Mouse (Mus musculus): ENCODE data around the gene Pak1. TPM values are rescaled to one million over a fixed set of nuclear protein-coding genes. Genes with fewer than 3 reads are reported as not detected.

Gene Pak1
- polyA plus RNA-seq, 1 experiment from 2014 or later = 31.8 TPM

DNA sequence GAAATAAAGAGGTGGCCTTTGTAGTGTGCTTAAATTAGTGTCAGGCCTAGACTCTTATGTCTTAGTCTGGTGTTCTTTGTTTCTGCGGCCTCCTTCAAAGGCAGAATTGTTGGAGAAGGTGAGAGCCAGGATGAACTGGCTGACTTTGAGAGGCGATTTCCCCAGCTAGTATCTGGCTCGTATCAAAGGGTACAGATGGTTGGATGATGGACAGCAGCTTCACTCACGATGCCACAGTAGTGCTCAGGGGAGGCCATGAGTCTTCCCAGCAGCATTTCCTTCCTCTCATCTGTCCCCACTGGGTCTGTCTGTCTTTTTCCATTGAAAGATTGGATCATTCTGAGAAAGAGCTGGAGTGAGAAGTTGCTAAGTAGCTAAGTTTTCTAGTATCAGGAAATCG is 79.5 kb downstream of the Pak1 start:
- H3K9ac ChIP-seq = no peak overlapping the region
- no peak overlapping the region for H3K4me3 ChIP-seq
- H3K27me3 ChIP-seq = no peaks in the 10 kb centered on the region
- H3K27ac ChIP-seq = peak overlapping the region; percentile 16; the same call in 1 of the 2 replicates
- no peak overlapping the region for H3K4me2 ChIP-seq
- no peaks in the 10 kb centered on the region for H3K4me1 ChIP-seq
- H3K9me3 ChIP-seq = no peaks in the 10 kb centered on the region
- no peaks in the 10 kb centered on the region for H3K36me3 ChIP-seq
- WGBS = 73% methylated on average over 5 of the region's 5 CpGs
- ATAC-seq (ENCODE audit: insufficient number of reproducible peaks, insufficient read depth, low FRiP score, low TSS enrichment, low read depth) = no peak

DNA sequence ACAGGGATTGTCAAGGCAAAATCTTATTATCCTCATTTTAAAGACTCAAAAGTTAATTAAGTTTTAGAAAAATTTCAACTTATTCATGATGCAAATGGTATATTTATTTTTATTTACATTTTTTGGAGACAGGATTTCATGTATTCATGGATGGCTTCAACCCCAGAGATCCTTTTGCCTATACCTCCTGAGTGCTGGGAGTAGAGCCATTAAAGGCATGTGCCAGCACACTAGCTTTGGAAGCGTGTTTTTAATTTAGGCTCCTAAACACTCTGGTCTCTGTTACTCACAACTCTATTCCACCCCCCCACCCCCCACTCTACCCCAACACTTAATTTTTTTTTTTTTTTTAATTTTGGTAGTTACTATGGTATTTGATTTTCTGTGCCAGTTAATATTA is 80.4 kb downstream of the Pak1 start:
- ATAC-seq (ENCODE audit: insufficient number of reproducible peaks, insufficient read depth, low FRiP score, low TSS enrichment, low read depth) = no peak
- H3K36me3 ChIP-seq = no peaks in the 10 kb centered on the region
- H3K27me3 ChIP-seq = no peaks in the 10 kb centered on the region
- H3K9ac ChIP-seq = no peak overlapping the region
- no peak overlapping the region for H3K27ac ChIP-seq
- no peaks in the 10 kb centered on the region for H3K9me3 ChIP-seq
- WGBS = 78% methylated on average over 1 of the region's 1 CpGs
- H3K4me3 ChIP-seq = no peak overlapping the region
- no peak overlapping the region for H3K4me2 ChIP-seq
- H3K4me1 ChIP-seq = no peaks in the 10 kb centered on the region

- H3K27me3 ChIP-seq = no peaks in the 10 kb centered on the region
- H3K4me1 ChIP-seq = no peaks in the 10 kb centered on the region
- no peaks in the 10 kb centered on the region for H3K36me3 ChIP-seq
- H3K27ac ChIP-seq = no peak overlapping the region
- WGBS = 93% methylated on average over 4 of the region's 4 CpGs
- no peak overlapping the region for H3K9ac ChIP-seq
- no peak overlapping the region for H3K4me3 ChIP-seq
- H3K4me2 ChIP-seq = no peak overlapping the region
- no peak for ATAC-seq (ENCODE audit: insufficient number of reproducible peaks, insufficient read depth, low FRiP score, low TSS enrichment, low read depth)
- H3K9me3 ChIP-seq = no peaks in the 10 kb centered on the region
These were observed 84.1 kb downstream of the Pak1 start for GRCm38 (mm10) chr7:97872396-97872795.

DNA sequence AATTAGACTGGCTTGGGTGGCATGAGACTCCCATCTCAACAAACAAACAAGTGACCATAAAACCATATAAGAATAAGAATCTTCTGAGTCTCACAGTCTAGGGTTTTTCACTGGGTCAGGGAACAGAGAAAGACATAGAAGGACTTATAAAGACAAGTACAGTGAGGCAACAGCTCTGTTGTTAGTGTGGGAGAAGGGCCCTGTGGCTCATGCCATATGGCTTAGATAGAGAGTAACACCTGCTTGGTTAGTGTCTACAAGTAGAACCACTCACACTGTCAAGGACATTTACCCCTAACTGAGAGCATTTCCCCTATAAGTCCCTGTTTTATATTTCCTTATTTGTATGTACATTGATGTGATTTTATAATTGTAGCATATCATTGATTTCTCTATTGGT is 85.0 kb downstream of the Pak1 start:
- no peak for ATAC-seq (ENCODE audit: insufficient number of reproducible peaks, insufficient read depth, low FRiP score, low TSS enrichment, low read depth)
- H3K9ac ChIP-seq = no peak overlapping the region
- no peaks in the 10 kb centered on the region for H3K4me1 ChIP-seq
- no peaks in the 10 kb centered on the region for H3K36me3 ChIP-seq
- no peak overlapping the region for H3K4me3 ChIP-seq
- no peak overlapping the region for H3K4me2 ChIP-seq
- no peaks in the 10 kb centered on the region for H3K9me3 ChIP-seq
- H3K27me3 ChIP-seq = no peaks in the 10 kb centered on the region
- no peak overlapping the region for H3K27ac ChIP-seq

DNA sequence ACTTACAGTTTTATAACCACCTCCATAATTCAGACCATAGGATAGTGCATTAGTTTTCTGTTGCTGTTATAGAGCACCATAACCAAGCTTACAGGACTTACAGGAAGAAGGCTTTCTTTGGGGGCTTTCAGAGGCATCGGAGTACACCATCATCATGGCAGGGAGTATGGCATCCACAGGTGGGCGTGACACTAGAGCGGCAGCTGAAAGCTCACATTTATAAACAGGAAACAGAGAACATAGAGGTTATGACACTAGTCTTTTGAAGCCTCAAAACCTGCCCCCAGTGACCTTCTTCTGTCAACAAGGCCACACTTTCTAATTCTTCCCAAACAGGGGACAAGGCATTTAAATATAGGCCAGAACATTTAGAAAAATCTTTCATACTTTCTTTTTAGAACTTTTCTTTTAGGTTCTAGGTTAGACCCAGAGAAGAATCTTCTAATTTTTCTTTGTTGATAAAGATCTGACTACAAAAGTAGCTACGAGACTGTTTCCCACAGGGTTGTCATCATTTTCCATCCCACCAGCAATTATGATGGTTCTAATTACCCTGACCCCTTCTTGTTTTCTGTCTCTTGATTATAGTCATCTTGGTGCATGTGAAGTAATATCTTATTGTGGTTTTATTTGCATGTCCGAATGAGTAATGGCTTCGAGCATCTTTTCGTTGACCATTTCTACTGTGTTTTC is 89.7 kb downstream of the Pak1 start:
- 0 out of 2 replicates have a peak, but pooled peaks cover 4% of the 10 kb centered on the region for H3K36me3 ChIP-seq
- H3K4me3 ChIP-seq = no peak overlapping the region
- H3K27ac ChIP-seq = no peak overlapping the region
- H3K4me2 ChIP-seq = no peak overlapping the region
- H3K9ac ChIP-seq = no peak overlapping the region
- H3K9me3 ChIP-seq = no peaks in the 10 kb centered on the region
- H3K27me3 ChIP-seq = no peaks in the 10 kb centered on the region
- ATAC-seq (ENCODE audit: insufficient number of reproducible peaks, insufficient read depth, low FRiP score, low TSS enrichment, low read depth) = no peak
- 76% methylated on average over 7 of the region's 7 CpGs for WGBS
- no peaks in the 10 kb centered on the region for H3K4me1 ChIP-seq

DNA sequence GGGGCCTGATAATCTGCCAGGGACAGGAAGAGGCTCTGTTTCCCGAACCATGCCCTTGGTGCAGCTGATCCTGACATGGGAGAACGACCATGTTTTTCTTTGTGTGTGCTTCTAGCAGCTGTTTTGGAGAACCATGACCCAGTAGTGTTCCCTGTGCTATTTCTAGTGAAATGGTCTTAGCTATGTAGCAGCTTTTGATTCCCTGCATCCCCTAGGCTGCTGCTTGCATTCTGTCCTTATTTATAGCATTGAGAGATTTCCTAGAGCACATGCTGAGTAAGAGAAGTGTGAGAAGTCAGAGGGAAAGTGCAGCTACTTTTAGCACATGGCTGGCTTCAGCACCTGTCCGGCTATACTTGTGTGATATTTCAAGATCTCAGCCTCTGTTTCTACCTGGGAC is 123.3 kb downstream of the Pak1 start:
- Histone ChIP-seq H3K9me3 (no peaks in the 10 kb centered on the region), H3K4me2 (no peak overlapping the region), H3K4me1 (no peaks in the 10 kb centered on the region), H3K36me3 (peaks cover 37% of the 10 kb centered on the region), H3K9ac (no peak overlapping the region), H3K27me3 (no peaks in the 10 kb centered on the region), H3K4me3 (no peak overlapping the region), H3K27ac (no peak overlapping the region)
- WGBS = 76% methylated on average over 3 of the region's 3 CpGs
- no peak for ATAC-seq (ENCODE audit: insufficient number of reproducible peaks, insufficient read depth, low FRiP score, low TSS enrichment, low read depth)

- peaks cover 18% of the 10 kb centered on the region for H3K36me3 ChIP-seq
- H3K27ac ChIP-seq = no peak overlapping the region
- no peaks in the 10 kb centered on the region for H3K27me3 ChIP-seq
- H3K9ac ChIP-seq = no peak overlapping the region
- H3K4me2 ChIP-seq = no peak overlapping the region
- H3K4me3 ChIP-seq = no peak overlapping the region
- no peaks in the 10 kb centered on the region for H3K4me1 ChIP-seq
- 77% methylated on average over 2 of the region's 2 CpGs for WGBS
- ATAC-seq (ENCODE audit: insufficient number of reproducible peaks, insufficient read depth, low FRiP score, low TSS enrichment, low read depth) = no peak
- H3K9me3 ChIP-seq = no peaks in the 10 kb centered on the region
These were observed 126.6 kb downstream of the Pak1 start for GRCm38 (mm10) chr7:97914833-97915516.

GRCm38 (mm10) chr7:97919742-97920141 is 131.4 kb downstream of the Pak1 start, which contains the start of gene Gdpd4:
Gene Gdpd4, plus strand, starts transcription at chr7:97919955.
- Histone ChIP-seq H3K36me3 (no peaks in the 10 kb centered on the region), H3K9me3 (no peaks in the 10 kb centered on the region), H3K4me1 (no peaks in the 10 kb centered on the region), H3K9ac (no peak within 1 kb of the TSS), H3K4me3 (no peak within 1 kb of the TSS), H3K27me3 (no peaks in the 10 kb centered on the region), H3K4me2 (no peak within 1 kb of the TSS), H3K27ac (no peak within 1 kb of the TSS)
- 81% methylated on average over 12 of the region's 12 CpGs for WGBS
- ATAC-seq (ENCODE audit: insufficient number of reproducible peaks, insufficient read depth, low FRiP score, low TSS enrichment, low read depth) = no peak

DNA sequence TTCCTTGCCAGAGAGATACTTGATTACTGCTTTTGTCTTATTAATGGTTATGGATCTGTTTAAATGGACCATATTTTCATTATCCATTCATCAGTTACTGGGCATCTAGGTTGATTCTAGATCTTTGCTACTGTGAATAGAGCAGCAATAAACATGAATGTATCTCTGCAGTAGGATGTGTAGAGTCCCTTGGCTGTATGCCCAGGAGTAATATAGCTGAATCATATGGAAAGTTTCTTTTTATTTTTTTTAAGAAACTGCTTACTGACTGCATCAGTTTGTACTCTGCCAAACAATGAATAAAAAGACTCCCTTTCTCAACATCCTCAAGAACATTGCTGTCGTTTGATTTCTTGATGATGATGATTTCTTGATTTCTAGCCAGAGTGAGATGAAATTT is 137.5 kb downstream of the Pak1 start:
- no peak overlapping the region for H3K4me2 ChIP-seq
- no peak overlapping the region for H3K27ac ChIP-seq
- no peak overlapping the region for H3K4me3 ChIP-seq
- no peak overlapping the region for H3K9ac ChIP-seq
- H3K9me3 ChIP-seq = no peaks in the 10 kb centered on the region
- H3K4me1 ChIP-seq = no peaks in the 10 kb centered on the region
- no peaks in the 10 kb centered on the region for H3K27me3 ChIP-seq
- WGBS = 63% methylated on average over 1 of the region's 1 CpGs
- no peaks in the 10 kb centered on the region for H3K36me3 ChIP-seq
- no peak for ATAC-seq (ENCODE audit: insufficient number of reproducible peaks, insufficient read depth, low FRiP score, low TSS enrichment, low read depth)

GRCm38 (mm10) chr7:97926978-97927377 is 138.6 kb downstream of the Pak1 start:
- Histone ChIP-seq H3K4me1 (no peaks in the 10 kb centered on the region), H3K36me3 (no peaks in the 10 kb centered on the region), H3K9ac (no peak overlapping the region), H3K4me3 (no peak overlapping the region), H3K9me3 (no peaks in the 10 kb centered on the region), H3K27ac (no peak overlapping the region), H3K4me2 (no peak overlapping the region), H3K27me3 (no peaks in the 10 kb centered on the region)
- 86% methylated on average over 5 of the region's 5 CpGs for WGBS
- no peak for ATAC-seq (ENCODE audit: insufficient number of reproducible peaks, insufficient read depth, low FRiP score, low TSS enrichment, low read depth)

DNA sequence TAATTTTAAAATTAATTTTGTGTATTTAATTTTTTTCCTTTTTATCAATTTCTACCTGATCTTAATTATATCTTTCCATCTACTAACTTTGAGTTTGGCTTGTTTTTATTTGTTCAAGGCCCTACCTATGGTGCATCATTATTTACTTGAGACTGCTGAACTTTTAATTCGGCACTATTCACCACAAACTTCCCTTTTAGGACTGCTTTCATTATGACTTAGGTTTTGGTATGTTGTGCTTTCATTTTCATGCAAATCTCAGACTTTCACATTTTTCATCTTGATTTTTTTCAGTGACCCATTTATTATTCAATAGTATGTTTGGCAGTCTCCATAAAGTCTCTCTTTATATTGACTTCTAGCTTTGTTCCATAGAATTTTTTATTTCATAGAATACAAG is 156.1 kb downstream of the Pak1 start:
- Histone ChIP-seq H3K9me3 (no peaks in the 10 kb centered on the region), H3K27me3 (no peaks in the 10 kb centered on the region), H3K4me2 (no peak overlapping the region), H3K4me3 (no peak overlapping the region), H3K9ac (no peak overlapping the region), H3K4me1 (no peaks in the 10 kb centered on the region), H3K27ac (no peak overlapping the region), H3K36me3 (no peaks in the 10 kb centered on the region)
- 85% methylated on average over 1 of the region's 1 CpGs for WGBS
- ATAC-seq (ENCODE audit: insufficient number of reproducible peaks, insufficient read depth, low FRiP score, low TSS enrichment, low read depth) = no peak

Measured in embryonic facial prominence, embryonic 13.5 days (tissue).